Mouse (Mus musculus): ENCODE measurements around the gene Tmem201.

Gene Tmem201

GRCm38 (mm10) chr4:149719686-149720085, 18.2 kb downstream of the Tmem201 start:
- no peak for DNase-seq

GRCm38 (mm10) chr4:149714542-149714941, 23.3 kb downstream of the Tmem201 start:
- DNase-seq, result no peak

- peak; percentile 61 for DNase-seq
Observed at GRCm38 (mm10) chr4:149711955-149712354, 25.9 kb downstream of the Tmem201 start.

- DNase-seq, result no peak
Observed at GRCm38 (mm10) chr4:149711485-149711884, 26.4 kb downstream of the Tmem201 start.

- DNase-seq, result peak; percentile 73
Observed at GRCm38 (mm10) chr4:149710510-149710909, 27.3 kb downstream of the Tmem201 start.

GRCm38 (mm10) chr4:149705941-149706340, 31.9 kb downstream of the Tmem201 start:
- DNase-seq, result no peak

- DNase-seq, result no peak
Observed at GRCm38 (mm10) chr4:149705298-149705697, 32.5 kb downstream of the Tmem201 start.

- no peak for DNase-seq
Observed at GRCm38 (mm10) chr4:149702210-149702979, 35.4 kb downstream of the Tmem201 start, which contains the start of gene Pik3cd. Gene Pik3cd, minus strand, starts transcription at chr4:149702571.

- peak; percentile 38 for DNase-seq
Observed at GRCm38 (mm10) chr4:149701426-149702209, 36.2 kb downstream of the Tmem201 start.

- no peak for DNase-seq
Observed at GRCm38 (mm10) chr4:149699953-149700352, 37.9 kb downstream of the Tmem201 start.

- peak; percentile 61 for DNase-seq
Observed at GRCm38 (mm10) chr4:149698197-149698821, 39.5 kb downstream of the Tmem201 start.

- no peak for DNase-seq
Observed at GRCm38 (mm10) chr4:149697506-149698196, 40.2 kb downstream of the Tmem201 start.

GRCm38 (mm10) chr4:149696189-149696971, 41.5 kb downstream of the Tmem201 start:
- DNase-seq, result peak; percentile 71

- no peak for DNase-seq
Observed at GRCm38 (mm10) chr4:149691368-149691767, 46.5 kb downstream of the Tmem201 start.

- no peak for DNase-seq
Observed at GRCm38 (mm10) chr4:149690828-149691280, 47.0 kb downstream of the Tmem201 start.

GRCm38 (mm10) chr4:149689822-149690700, 47.8 kb downstream of the Tmem201 start:
- DNase-seq, result no peak

GRCm38 (mm10) chr4:149688861-149689260, 49.0 kb downstream of the Tmem201 start:
- no peak for DNase-seq

GRCm38 (mm10) chr4:149684841-149685623, 52.8 kb downstream of the Tmem201 start:
- DNase-seq, result no peak

- no peak for DNase-seq
Observed at GRCm38 (mm10) chr4:149683875-149684274, 54.0 kb downstream of the Tmem201 start.
